ENCODE assay signal across 27 mouse cellular contexts in the genomic region with DNA sequence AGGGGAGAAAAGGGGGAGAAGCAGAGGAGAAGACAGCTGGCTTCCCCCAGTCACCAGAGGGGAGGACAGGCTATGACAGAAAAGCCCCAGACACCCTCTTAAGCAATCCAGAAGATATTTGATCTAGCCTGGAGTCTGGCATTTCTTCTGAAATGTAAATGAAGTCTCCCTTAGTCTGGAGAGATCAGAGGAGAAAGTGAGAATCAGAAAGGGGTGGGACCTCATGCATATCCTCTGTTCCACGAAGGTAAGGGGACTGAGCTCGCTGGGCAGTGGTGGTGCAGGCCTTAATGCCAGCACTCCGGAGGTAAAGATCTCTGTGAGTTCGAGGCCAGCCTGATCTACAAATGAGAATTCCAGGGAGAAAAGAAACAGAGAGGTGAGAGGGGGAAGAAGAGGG.
DNase-seq lines count a peak whose midpoint lies in the region; ATAC-seq lines count a peak whose summit lies in the region.
"Had no signal": no experiment of that assay in that cellular context is flagged by ENCODE, and none has a peak within 500 bp of the region (broad histone marks: within the 10 kb centered on the region; RNA-seq: fewer than 3 reads in every experiment).

No protein-coding gene starts in this region.

- H3K4me3 ChIP-seq in midbrain, embryonic 13.5 days (replicated peaks): no peak overlapping the region
- H3K4me3 ChIP-seq in midbrain, embryonic 11.5 days (ENCODE audit: low read depth, low read length): no peak overlapping the region
- no peak overlapping the region for H3K4me3 ChIP-seq in neural tube, embryonic 13.5 days
- H3K4me3 ChIP-seq in neural tube, embryonic 15.5 days (replicated peaks): no peak overlapping the region
- H3K4me3 ChIP-seq: embryonic facial prominence, embryonic 12.5 days; embryonic facial prominence, embryonic 15.5 days; gastrocnemius, adult 2 months; heart, embryonic 12.5 days; heart, embryonic 15.5 days; hindbrain, embryonic 10.5 days; hindbrain, embryonic 13.5 days had no signal

- no peak overlapping the region for H3K9ac ChIP-seq in midbrain, embryonic 13.5 days (replicated peaks)
- no peak overlapping the region for H3K9ac ChIP-seq in midbrain, embryonic 11.5 days (ENCODE audit: low read length)
- no peak overlapping the region for H3K9ac ChIP-seq in neural tube, embryonic 13.5 days
- H3K9ac ChIP-seq in neural tube, embryonic 15.5 days (replicated peaks): no peak overlapping the region
- H3K9ac ChIP-seq: embryonic facial prominence, embryonic 12.5 days; embryonic facial prominence, embryonic 15.5 days; forebrain, postnatal 0 days; heart, embryonic 12.5 days; heart, embryonic 15.5 days; hindbrain, embryonic 13.5 days had no signal

- no peaks in the 10 kb centered on the region for H3K9me3 ChIP-seq in midbrain, embryonic 13.5 days
- H3K9me3 ChIP-seq in midbrain, embryonic 11.5 days (ENCODE audit: control insufficient read depth, low read length): no peaks in the 10 kb centered on the region
- H3K9me3 ChIP-seq in neural tube, embryonic 13.5 days: no peaks in the 10 kb centered on the region
- no peaks in the 10 kb centered on the region for H3K9me3 ChIP-seq in neural tube, embryonic 15.5 days (replicated peaks)
- H3K9me3 ChIP-seq: embryonic facial prominence, embryonic 12.5 days; embryonic facial prominence, embryonic 15.5 days; heart, embryonic 12.5 days; heart, embryonic 15.5 days; hindbrain, embryonic 13.5 days had no signal

- H3K4me1 ChIP-seq in midbrain, embryonic 13.5 days (replicated peaks): peaks cover 20% of the 10 kb centered on the region
- no peaks in the 10 kb centered on the region for H3K4me1 ChIP-seq in midbrain, embryonic 11.5 days (ENCODE audit: control insufficient read depth, insufficient read depth, low read length)
- H3K4me1 ChIP-seq in neural tube, embryonic 13.5 days (replicated peaks): peaks cover 30% of the 10 kb centered on the region
- peaks cover 29% of the 10 kb centered on the region for H3K4me1 ChIP-seq in neural tube, embryonic 15.5 days
- H3K4me1 ChIP-seq: embryonic facial prominence, embryonic 12.5 days; embryonic facial prominence, embryonic 15.5 days; heart, embryonic 12.5 days; heart, embryonic 15.5 days had no signal

- no peak for ATAC-seq in midbrain, embryonic 13.5 days
- no peak for ATAC-seq in midbrain, embryonic 11.5 days (ENCODE audit: low FRiP score)
- ATAC-seq in neural tube, embryonic 13.5 days (ENCODE audit: low read depth): no peak
- ATAC-seq in neural tube, embryonic 15.5 days (ENCODE audit: low FRiP score): no peak
- ATAC-seq in megakaryocyte progenitor cell, adult 5-6 weeks (replicated peaks; ENCODE audit: poor library complexity): no peak
- ATAC-seq: CD4-positive, CD25-positive, alpha-beta regulatory T cell, adult 4 months; forebrain, embryonic 14.5 days; forebrain, postnatal 0 days; hindbrain, embryonic 16.5 days had no signal

- WGBS in midbrain, embryonic 13.5 days: 51% methylated on average over 4 of the region's 4 CpGs
- 43% methylated on average over 4 of the region's 4 CpGs for WGBS in midbrain, embryonic 11.5 days
- 41% methylated on average over 4 of the region's 4 CpGs for WGBS in neural tube, embryonic 13.5 days
- 37% methylated on average over 4 of the region's 4 CpGs for WGBS in neural tube, embryonic 15.5 days

- H3K27me3 ChIP-seq in midbrain, embryonic 13.5 days: no peaks in the 10 kb centered on the region
- no peaks in the 10 kb centered on the region for H3K27me3 ChIP-seq in midbrain, embryonic 11.5 days (ENCODE audit: control insufficient read depth, insufficient read depth, low read length)
- no peaks in the 10 kb centered on the region for H3K27me3 ChIP-seq in neural tube, embryonic 13.5 days
- no peaks in the 10 kb centered on the region for H3K27me3 ChIP-seq in neural tube, embryonic 15.5 days (replicated peaks)
- H3K27me3 ChIP-seq: embryonic facial prominence, embryonic 12.5 days; embryonic facial prominence, embryonic 15.5 days; heart, embryonic 12.5 days; heart, embryonic 15.5 days; hindbrain, embryonic 13.5 days had no signal

- DNase-seq in midbrain, embryonic 11.5 days (ENCODE audit: low spot score, missing footprints): no peak
- DNase-seq in ZHBTc4 (ENCODE audit: low read depth, low spot score): peak; percentile 71
- DNase-seq: adrenal gland, adult 2 months; adrenal gland, postnatal 14 days; cerebellum, adult 11 months; cerebellum, adult 2 months; cerebellum, adult 9-11 months; cerebellum, postnatal 25 days; forebrain, postnatal 0 days; gastrocnemius, adult 2 months; gastrocnemius, postnatal 14 days; heart, adult 11 months; heart, postnatal 10 days; heart, postnatal 36 days had no signal

- H3K27ac ChIP-seq in midbrain, embryonic 13.5 days: peak overlapping the region; percentile 12; the same call in 1 of the 2 replicates
- H3K27ac ChIP-seq in midbrain, embryonic 11.5 days (ENCODE audit: low read depth, low read length): no peak overlapping the region
- H3K27ac ChIP-seq in neural tube, embryonic 13.5 days (replicated peaks): 0 out of 2 replicates have a peak overlapping the region, but pooled peaks have one; percentile 18
- no peak overlapping the region for H3K27ac ChIP-seq in neural tube, embryonic 15.5 days (replicated peaks)
- H3K27ac ChIP-seq: embryonic facial prominence, embryonic 12.5 days; embryonic facial prominence, embryonic 15.5 days; gastrocnemius, adult 2 months; heart, embryonic 15.5 days had no signal

- no peak overlapping the region for H3K4me2 ChIP-seq in midbrain, embryonic 13.5 days (replicated peaks)
- no peak overlapping the region for H3K4me2 ChIP-seq in midbrain, embryonic 11.5 days
- H3K4me2 ChIP-seq in neural tube, embryonic 13.5 days: no peak overlapping the region
- H3K4me2 ChIP-seq in neural tube, embryonic 15.5 days: no peak overlapping the region
- H3K4me2 ChIP-seq: embryonic facial prominence, embryonic 12.5 days; embryonic facial prominence, embryonic 15.5 days; heart, embryonic 12.5 days; heart, embryonic 15.5 days; hindbrain, embryonic 13.5 days had no signal

- no peaks in the 10 kb centered on the region for H3K36me3 ChIP-seq in midbrain, embryonic 13.5 days
- H3K36me3 ChIP-seq in midbrain, embryonic 11.5 days (ENCODE audit: control insufficient read depth, insufficient read depth, low read length): no peaks in the 10 kb centered on the region
- no peaks in the 10 kb centered on the region for H3K36me3 ChIP-seq in neural tube, embryonic 13.5 days
- no peaks in the 10 kb centered on the region for H3K36me3 ChIP-seq in neural tube, embryonic 15.5 days
- H3K36me3 ChIP-seq: embryonic facial prominence, embryonic 12.5 days; embryonic facial prominence, embryonic 15.5 days; heart, embryonic 12.5 days; heart, embryonic 15.5 days; hindbrain, embryonic 10.5 days; hindbrain, embryonic 13.5 days had no signal

Comparison
In these comparisons a context has a peak if more than half of its experiments do, and no peak if none do; other contexts are left out.
1. H3K27ac ChIP-seq: peak in midbrain, embryonic 13.5 days (single experiment) and neural tube, embryonic 13.5 days (single experiment); none in midbrain, embryonic 11.5 days (single experiment) and neural tube, embryonic 15.5 days (single experiment).